Mouse (Mus musculus): ENCODE results near the gene St6galnac3.

GRCm38 (mm10) chr3:153674359-153674758 is 50.6 kb downstream of the St6galnac3 start:
- TF ChIP-seq CTCF (IDR thresholded peaks at IDR 0.05; ENCODE audit: control insufficient read depth, insufficient read depth, insufficient read length) (no peak), CEBPB (IDR thresholded peaks at IDR 0.05; ENCODE audit: low read depth) (no peak), FOSL1 (IDR thresholded peaks at IDR 0.05; ENCODE audit: insufficient read depth, low read length, poor library complexity, severe bottlenecking) (no peak), MYOD1 (IDR thresholded peaks at IDR 0.05; ENCODE audit: control insufficient read depth, insufficient read length, low read depth) (no peak)
